Mouse (Mus musculus) intestine, embryonic 16.5 days (tissue): Measurements from ENCODE around the gene Gucy1a1. TPM values are rescaled to one million over a fixed set of nuclear protein-coding genes. Genes with fewer than 3 reads are reported as not detected.

Source experiments
- ATAC-seq: fragments of 200-750 bp; cut with Nextera tagmentation; 2 replicates; pipeline ENCODE4 v1.8.0; 2017; ENCODE audit warnings: moderate TSS enrichment, moderate library complexity
- H3K27ac ChIP-seq: fragments of 300-500 bp; sonication (generic); 2 replicates; pipeline ENCODE4 v1.5.1; 2014; ENCODE audit warnings: mild to moderate bottlenecking, low read length
- H3K27me3 ChIP-seq: fragments of 300-500 bp; sonication (generic); replicated peaks from 2 replicates; pipeline ENCODE4 v1.6.1; 2014; ENCODE audit warnings: low read length, control low read depth, mixed read lengths; ENCODE audit not compliant: control insufficient read depth, insufficient read depth
- H3K36me3 ChIP-seq: fragments of 300-500 bp; sonication (generic); 2 replicates; pipeline ENCODE4 v1.6.1; 2014; ENCODE audit warnings: low read length, control low read depth; ENCODE audit not compliant: control insufficient read depth, insufficient read depth
- H3K4me1 ChIP-seq: fragments of 300-500 bp; sonication (generic); 2 replicates; pipeline ENCODE4 v1.6.1; 2014; ENCODE audit warnings: low read length, control low read depth, mixed read lengths; ENCODE audit not compliant: control insufficient read depth, insufficient read depth
- H3K4me2 ChIP-seq: fragments of 300-500 bp; sonication (generic); 2 replicates; pipeline ENCODE4 v1.6.1; 2014; ENCODE audit warnings: low read depth, low read length, control low read depth
- H3K4me3 ChIP-seq: fragments of 300-500 bp; sonication (generic); 2 replicates; pipeline ENCODE4 v1.5.1; 2014; ENCODE audit warnings: mild to moderate bottlenecking, low read length
- H3K9ac ChIP-seq: fragments of 300-500 bp; sonication (generic); 2 replicates; pipeline ENCODE4 v1.6.1; 2014; ENCODE audit warnings: low read depth, low read length
- H3K9me3 ChIP-seq: fragments of 300-500 bp; sonication (generic); 2 replicates; pipeline ENCODE4 v1.6.1; 2016; ENCODE audit warnings: low read length, control low read depth; ENCODE audit not compliant: control insufficient read depth
- WGBS: fragments of 180-500 bp; shearing (Covaris S2); extraction: QIAGEN DNeasy Blood & Tissue Kit; methylation state at CpG from one replicate; pipeline ENCODE4 v1.1.7; 2014; 5-methylcytosine and 5-hydroxymethylcytosine counted together
- polyA plus RNA-seq: library from polyadenylated mRNA; unstranded; fragments of >200 nt; fragmentation: Nextera tagmentation; extraction: Ambion mirVana; gene quantifications from 2 replicates; pipeline ENCODE4 v1.2.1, GENCODE M21; 2015

The Gucy1a1 gene
- polyA plus RNA-seq, 1 experiment from 2014 or later: 38.9 TPM

- no peak overlapping the region for H3K4me2 ChIP-seq
- no peak overlapping the region for H3K9ac ChIP-seq
- H3K4me3 ChIP-seq: no peak overlapping the region
- 0 out of 2 replicates have a peak, but pooled peaks cover 2% of the 10 kb centered on the region for H3K36me3 ChIP-seq
- no peaks in the 10 kb centered on the region for H3K9me3 ChIP-seq
- 56% methylated on average over 3 of the region's 3 CpGs for WGBS
- H3K4me1 ChIP-seq: 0 out of 2 replicates have a peak, but pooled peaks cover 3% of the 10 kb centered on the region
- H3K27me3 ChIP-seq: no peaks in the 10 kb centered on the region
- H3K27ac ChIP-seq: peak overlapping the region; percentile 75
- ATAC-seq: 0 out of 2 replicates have a peak, but pooled peaks have one; percentile 28
Observed at GRCm38 (mm10) chr3:82111986-82112385, 33.6 kb downstream of the Gucy1a1 start.

- WGBS: 87% methylated on average over 15 of the region's 15 CpGs
- Histone ChIP-seq H3K4me2 (no peak overlapping the region), H3K9me3 (no peaks in the 10 kb centered on the region), H3K27ac (no peak overlapping the region), H3K36me3 (0 out of 2 replicates have a peak, but pooled peaks cover 2% of the 10 kb centered on the region), H3K27me3 (no peaks in the 10 kb centered on the region), H3K9ac (no peak overlapping the region), H3K4me1 (0 out of 2 replicates have a peak, but pooled peaks cover 3% of the 10 kb centered on the region), H3K4me3 (no peak overlapping the region)
- ATAC-seq: no peak
Observed at GRCm38 (mm10) chr3:82108951-82109350, 36.6 kb downstream of the Gucy1a1 start.

- Histone ChIP-seq H3K4me3 (no peak overlapping the region), H3K27ac (no peak overlapping the region), H3K27me3 (no peaks in the 10 kb centered on the region), H3K9ac (no peak overlapping the region), H3K4me1 (no peaks in the 10 kb centered on the region), H3K4me2 (no peak overlapping the region), H3K36me3 (0 out of 2 replicates have a peak, but pooled peaks cover 6% of the 10 kb centered on the region), H3K9me3 (no peaks in the 10 kb centered on the region)
- no peak for ATAC-seq
- WGBS: 75% methylated on average over 6 of the region's 6 CpGs
Observed at GRCm38 (mm10) chr3:82104229-82104628, 41.4 kb downstream of the Gucy1a1 start.

- H3K27me3 ChIP-seq: no peaks in the 10 kb centered on the region
- H3K4me3 ChIP-seq: no peak overlapping the region
- no peak overlapping the region for H3K9ac ChIP-seq
- no peak overlapping the region for H3K4me2 ChIP-seq
- ATAC-seq: no peak
- no peak overlapping the region for H3K27ac ChIP-seq
- WGBS: 86% methylated on average over 6 of the region's 6 CpGs
- H3K36me3 ChIP-seq: 0 out of 2 replicates have a peak, but pooled peaks cover 3% of the 10 kb centered on the region
- no peaks in the 10 kb centered on the region for H3K4me1 ChIP-seq
- H3K9me3 ChIP-seq: no peaks in the 10 kb centered on the region
Observed at GRCm38 (mm10) chr3:82099127-82099526, 46.5 kb downstream of the Gucy1a1 start.

GRCm38 (mm10) chr3:82096801-82097200, 48.8 kb downstream of the Gucy1a1 start:
- Histone ChIP-seq H3K27ac (no peak overlapping the region), H3K4me2 (no peak overlapping the region), H3K27me3 (no peaks in the 10 kb centered on the region), H3K36me3 (0 out of 2 replicates have a peak, but pooled peaks cover 3% of the 10 kb centered on the region), H3K4me3 (no peak overlapping the region), H3K9ac (no peak overlapping the region), H3K9me3 (no peaks in the 10 kb centered on the region), H3K4me1 (no peaks in the 10 kb centered on the region)
- no peak for ATAC-seq
- WGBS: 83% methylated on average over 2 of the region's 2 CpGs

GRCm38 (mm10) chr3:82074201-82074851, 71.3 kb downstream of the Gucy1a1 start, which contains the start of gene Gucy1b1:
Gene Gucy1b1 (minus strand): TSS chr3:82074689.
- Histone ChIP-seq H3K4me2 (peak within 1 kb of the TSS; percentile 78), H3K4me3 (peak within 1 kb of the TSS; percentile 55), H3K36me3 (no peaks in the 10 kb centered on the region), H3K9me3 (no peaks in the 10 kb centered on the region), H3K27me3 (0 out of 2 replicates have a peak, but pooled peaks cover 3% of the 10 kb centered on the region), H3K4me1 (0 out of 2 replicates have a peak, but pooled peaks cover 3% of the 10 kb centered on the region), H3K27ac (peak within 1 kb of the TSS; percentile 82), H3K9ac (peak within 1 kb of the TSS; percentile 77)
- ATAC-seq: peak; percentile 97
- WGBS: under 1% methylated on average over 25 of the region's 25 CpGs

- peak overlapping the region; percentile 55 for H3K4me3 ChIP-seq
- peak overlapping the region; percentile 82 for H3K27ac ChIP-seq
- peak; percentile 62 for ATAC-seq
- under 1% methylated on average over 34 of the region's 34 CpGs for WGBS
- no peaks in the 10 kb centered on the region for H3K9me3 ChIP-seq
- no peaks in the 10 kb centered on the region for H3K36me3 ChIP-seq
- 0 out of 2 replicates have a peak, but pooled peaks cover 3% of the 10 kb centered on the region for H3K4me1 ChIP-seq
- H3K9ac ChIP-seq: peak overlapping the region; percentile 77
- 0 out of 2 replicates have a peak, but pooled peaks cover 3% of the 10 kb centered on the region for H3K27me3 ChIP-seq
- peak overlapping the region; percentile 78 for H3K4me2 ChIP-seq
Observed at GRCm38 (mm10) chr3:82073741-82074181, 71.8 kb downstream of the Gucy1a1 start.

- peak; percentile 36; the same call in 1 of the 2 replicates for ATAC-seq
- Histone ChIP-seq H3K4me2 (0 out of 2 replicates have a peak overlapping the region, but pooled peaks have one; percentile 13), H3K4me3 (no peak overlapping the region), H3K4me1 (peaks cover 5% of the 10 kb centered on the region), H3K36me3 (no peaks in the 10 kb centered on the region), H3K9ac (no peak overlapping the region), H3K9me3 (no peaks in the 10 kb centered on the region), H3K27ac (0 out of 2 replicates have a peak overlapping the region, but pooled peaks have one; percentile 59), H3K27me3 (no peaks in the 10 kb centered on the region)
- 46% methylated on average over 5 of the region's 5 CpGs for WGBS
Observed at GRCm38 (mm10) chr3:82067830-82068229, 77.8 kb downstream of the Gucy1a1 start.

GRCm38 (mm10) chr3:82061402-82062180, 84.0 kb downstream of the Gucy1a1 start:
- ATAC-seq: peak; percentile 45; the same call in 1 of the 2 replicates
- no peaks in the 10 kb centered on the region for H3K9me3 ChIP-seq
- no peak overlapping the region for H3K4me3 ChIP-seq
- WGBS: 26% methylated on average over 9 of the region's 9 CpGs
- no peak overlapping the region for H3K4me2 ChIP-seq
- no peak overlapping the region for H3K9ac ChIP-seq
- H3K4me1 ChIP-seq: peaks cover 9% of the 10 kb centered on the region
- H3K36me3 ChIP-seq: no peaks in the 10 kb centered on the region
- H3K27ac ChIP-seq: peak overlapping the region; percentile 52; the same call in 1 of the 2 replicates
- no peaks in the 10 kb centered on the region for H3K27me3 ChIP-seq
